Mouse (Mus musculus): ENCODE data around the gene Tbc1d9b.

DNA sequence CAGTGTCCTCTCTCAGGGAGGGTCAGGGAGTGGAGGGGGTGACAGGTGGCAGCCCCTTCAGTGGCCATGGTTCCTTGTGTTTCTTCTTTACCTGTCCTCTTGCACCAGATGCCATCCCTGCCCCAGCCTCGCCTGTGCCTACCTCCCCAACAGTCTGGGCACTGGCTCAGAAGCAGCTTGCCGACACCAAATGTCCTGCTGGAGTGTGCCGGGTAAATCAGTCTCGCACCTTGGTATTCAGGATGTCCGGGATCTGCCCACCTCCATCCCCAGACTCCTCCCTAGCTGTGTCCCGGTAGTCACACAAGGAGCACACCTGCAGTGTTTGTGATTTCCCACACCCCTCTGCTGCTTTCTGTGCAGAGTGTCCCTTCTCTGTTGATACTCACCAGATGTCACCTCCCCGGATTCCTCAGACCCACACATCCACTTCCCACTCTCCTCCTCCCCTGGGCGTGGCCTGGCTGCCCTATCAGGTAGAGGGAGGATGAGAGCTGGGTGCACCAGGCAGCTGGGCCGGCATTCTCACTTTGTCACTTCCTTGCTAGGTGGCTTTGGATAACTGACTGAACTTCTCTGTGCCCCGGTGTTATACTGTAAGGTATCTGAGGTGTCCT is 7.1 kb downstream of the Tbc1d9b start:
- TF ChIP-seq CTCF (IDR thresholded peaks at IDR 0.05; ENCODE audit: low read depth) (no peak), EP300 (IDR thresholded peaks at IDR 0.05; ENCODE audit: low read depth) (no peak)
